Mouse (Mus musculus): ENCODE data around the gene Eif4g3.

Eif4g3 gene

GRCm38 (mm10) chr4:137989426-137989825, 3.4 kb upstream of the Eif4g3 start:
- peak; percentile 55 to 81 for DNase-seq (ENCODE audit: inconsistent age in 2 of 2, low spot score in 1 of 2)

GRCm38 (mm10) chr4:137990433-137990832, 2.4 kb upstream of the Eif4g3 start:
- DNase-seq (ENCODE audit: inconsistent age in 2 of 2, low spot score in 1 of 2): no peak

GRCm38 (mm10) chr4:137991240-137991639, 1.6 kb upstream of the Eif4g3 start:
- no peak for DNase-seq (ENCODE audit: inconsistent age in 2 of 2, low spot score in 1 of 2)

- DNase-seq (ENCODE audit: inconsistent age in 2 of 2, low spot score in 1 of 2): peak; percentile 99 to 100
Measured at GRCm38 (mm10) chr4:137993291-137993758, 503 bp downstream of the Eif4g3 start.

- peak; percentile 71 to 87 for DNase-seq (ENCODE audit: inconsistent age in 2 of 2, low spot score in 1 of 2)
Measured at GRCm38 (mm10) chr4:137993821-137994561, 1.2 kb downstream of the Eif4g3 start.

- peak in 1 of 2 experiments; percentile 70 for DNase-seq (ENCODE audit: inconsistent age in 2 of 2, low spot score in 1 of 2)
Measured at GRCm38 (mm10) chr4:137994562-137995336, 1.9 kb downstream of the Eif4g3 start.

- DNase-seq (ENCODE audit: inconsistent age in 2 of 2, low spot score in 1 of 2): peak in 1 of 2 experiments; percentile 79
Measured at GRCm38 (mm10) chr4:137995399-137995798, 2.6 kb downstream of the Eif4g3 start.

- no peak for DNase-seq (ENCODE audit: inconsistent age in 2 of 2, low spot score in 1 of 2)
Measured at GRCm38 (mm10) chr4:137998232-137998631, 5.4 kb downstream of the Eif4g3 start.

- DNase-seq (ENCODE audit: inconsistent age in 2 of 2, low spot score in 1 of 2): peak; percentile 58 to 79
Measured at GRCm38 (mm10) chr4:138000682-138001081, 7.9 kb downstream of the Eif4g3 start.

GRCm38 (mm10) chr4:138003909-138004610, 11.2 kb downstream of the Eif4g3 start:
- DNase-seq (ENCODE audit: inconsistent age in 2 of 2, low spot score in 1 of 2): no peak

GRCm38 (mm10) chr4:138005781-138006180, 13.0 kb downstream of the Eif4g3 start:
- no peak for DNase-seq (ENCODE audit: inconsistent age in 2 of 2, low spot score in 1 of 2)

- DNase-seq (ENCODE audit: inconsistent age in 2 of 2, low spot score in 1 of 2): no peak
Measured at GRCm38 (mm10) chr4:138006951-138007613, 14.3 kb downstream of the Eif4g3 start.

- DNase-seq (ENCODE audit: inconsistent age in 2 of 2, low spot score in 1 of 2): no peak
Measured at GRCm38 (mm10) chr4:138008646-138009045, 15.8 kb downstream of the Eif4g3 start.

- peak in 1 of 2 experiments; percentile 55 for DNase-seq (ENCODE audit: inconsistent age in 2 of 2, low spot score in 1 of 2)
Measured at GRCm38 (mm10) chr4:138009786-138010502, 17.1 kb downstream of the Eif4g3 start.

GRCm38 (mm10) chr4:138013723-138014479, 21.1 kb downstream of the Eif4g3 start:
- no peak for DNase-seq (ENCODE audit: inconsistent age in 2 of 2, low spot score in 1 of 2)

- no peak for DNase-seq (ENCODE audit: inconsistent age in 2 of 2, low spot score in 1 of 2)
Measured at GRCm38 (mm10) chr4:138015966-138016365, 23.1 kb downstream of the Eif4g3 start.

- DNase-seq (ENCODE audit: inconsistent age in 2 of 2, low spot score in 1 of 2): peak in 1 of 2 experiments; percentile 57
Measured at GRCm38 (mm10) chr4:138017085-138017637, 24.3 kb downstream of the Eif4g3 start.

GRCm38 (mm10) chr4:138018011-138018410, 25.2 kb downstream of the Eif4g3 start:
- DNase-seq (ENCODE audit: inconsistent age in 2 of 2, low spot score in 1 of 2): peak; percentile 66 to 86

- no peak for DNase-seq (ENCODE audit: inconsistent age in 2 of 2, low spot score in 1 of 2)
Measured at GRCm38 (mm10) chr4:138020231-138020630, 27.4 kb downstream of the Eif4g3 start.
